Mouse (Mus musculus) Patski (cell line): ENCODE measurements around the gene 2810006K23Rik. TPM values are rescaled to one million over a fixed set of nuclear protein-coding genes. Genes with fewer than 3 reads are reported as not detected.
"Not testable (repeated sequence)": the region's sequence is repeated elsewhere in the genome, so short reads cannot be mapped to it uniquely, and the experiment has no call there.

ENCODE experiments used
- ATAC-seq: fragments of 100-300 bp; one replicate; pipeline ENCODE4 v1.8.0; 2021
- CTCF ChIA-PET: fragments of 350-600 bp; sonication (Branson Sonifier 250); formaldehyde crosslinking; loops from one replicate; lab custom pipeline; 2022; ENCODE audit warnings: inconsistent platforms; lab: Charles Lee
- POLR2A ChIA-PET: fragments of 350-600 bp; sonication (Branson Sonifier 250); formaldehyde crosslinking; loops from one replicate; lab custom pipeline; 2022; ENCODE audit warnings: antibody characterized with exemption, inconsistent platforms; lab: Charles Lee
- DNase-seq: peaks from one replicate; pipeline ENCODE4 v3.0.0-alpha.2; 2011; ENCODE audit warnings: low read depth, low spot score
- H3K27me3 ChIP-seq: fragments of 371-371 bp; one replicate; pipeline ENCODE4 v1.5.1; 2021
- CTCF ChIP-seq: fragments of 100-300 bp; IDR thresholded peaks from one replicate; pipeline ENCODE4 v1.5.1; 2021
- in situ Hi-C: fragments of 300-500 bp; cut with MboI; formaldehyde crosslinking; loops from 3 replicates; pipeline ENCODE4 v1.11.1; 2018; ENCODE audit warnings: low pct_unique_long_range_greater_than_20kb, mixed read lengths
- polyA plus RNA-seq: library from polyadenylated mRNA; unstranded; gene quantifications from one replicate; pipeline ENCODE4 v1.2.3, GENCODE M21; 2021

The 2810006K23Rik gene
- polyA plus RNA-seq = 17.0 TPM

GRCm38 (mm10) chr5:124327510-124328364, at the start of gene 2810006K23Rik, which contains the start of gene Mphosph9:
Gene 2810006K23Rik (plus strand): TSS chr5:124328089.
Gene Mphosph9 (minus strand): TSS chr5:124327972.
- in situ Hi-C loops = no loop called here
- peak; percentile 99 for DNase-seq
- ChIA-PET CTCF (interaction anchor here (0.8 to 1.2 kb wide), 2 partner anchors 8 to 28 kb away, joined by 3 read pairs; no protein-coding TSS in a partner anchor), POLR2A (interaction anchor here (0.7 to 1.7 kb wide), 5 partner anchors 11 to 32 kb away, joined by 3 to 7 read pairs (median 4); no protein-coding TSS in a partner anchor)
- peak; percentile 86 for ATAC-seq
- no peak for TF ChIP-seq CTCF
- no peaks in the 10 kb centered on the region for H3K27me3 ChIP-seq

DNA sequence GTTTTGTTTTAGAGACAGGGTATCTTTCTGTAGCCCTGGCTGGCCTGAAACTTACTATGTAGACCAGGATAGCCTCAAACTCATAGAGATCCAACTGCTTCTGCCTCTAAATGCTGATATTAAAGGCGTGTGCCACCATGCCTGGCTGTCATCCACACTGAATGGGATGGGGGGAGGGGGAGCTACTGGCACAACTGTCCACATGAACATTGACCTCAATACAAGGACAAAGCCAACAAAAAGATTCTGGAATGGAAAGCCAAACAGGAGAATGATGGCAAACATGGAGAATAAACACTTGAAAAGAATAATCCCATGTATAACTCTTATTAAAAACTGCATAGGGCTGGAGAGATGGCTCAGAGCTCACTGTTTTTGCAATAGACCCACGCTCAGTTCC, 45.0 kb upstream of the 2810006K23Rik start:
- no peaks in the 10 kb centered on the region for H3K27me3 ChIP-seq
- DNase-seq = no peak
- ChIA-PET CTCF (interaction anchor here (0.9 to 1.1 kb wide), 2 partner anchors 18 to 119 kb away, joined by 5 read pairs; no protein-coding TSS in a partner anchor), POLR2A (interaction anchor here (0.6 kb wide), 1 partner anchor 77 kb away, joined by 5 read pairs; no protein-coding TSS in a partner anchor)
- in situ Hi-C loops = no loop called here
- no peak for TF ChIP-seq CTCF
- no peak for ATAC-seq

- in situ Hi-C loops = no loop called here
- DNase-seq = no peak
- POLR2A ChIA-PET = interaction anchor here (1.0 kb wide), 1 partner anchor 121 kb away, joined by 3 read pairs; no protein-coding TSS in a partner anchor
- H3K27me3 ChIP-seq = no peaks in the 10 kb centered on the region
- no peak for ATAC-seq
- peak; percentile 55 for TF ChIP-seq CTCF
- CTCF ChIA-PET = interaction anchor here (0.9 to 4.3 kb wide), 2 partner anchors 9 to 15 kb away, joined by 3 to 14 read pairs; no protein-coding TSS in a partner anchor
Observed at GRCm38 (mm10) chr5:124284330-124284729, 43.6 kb upstream of the 2810006K23Rik start.

DNA sequence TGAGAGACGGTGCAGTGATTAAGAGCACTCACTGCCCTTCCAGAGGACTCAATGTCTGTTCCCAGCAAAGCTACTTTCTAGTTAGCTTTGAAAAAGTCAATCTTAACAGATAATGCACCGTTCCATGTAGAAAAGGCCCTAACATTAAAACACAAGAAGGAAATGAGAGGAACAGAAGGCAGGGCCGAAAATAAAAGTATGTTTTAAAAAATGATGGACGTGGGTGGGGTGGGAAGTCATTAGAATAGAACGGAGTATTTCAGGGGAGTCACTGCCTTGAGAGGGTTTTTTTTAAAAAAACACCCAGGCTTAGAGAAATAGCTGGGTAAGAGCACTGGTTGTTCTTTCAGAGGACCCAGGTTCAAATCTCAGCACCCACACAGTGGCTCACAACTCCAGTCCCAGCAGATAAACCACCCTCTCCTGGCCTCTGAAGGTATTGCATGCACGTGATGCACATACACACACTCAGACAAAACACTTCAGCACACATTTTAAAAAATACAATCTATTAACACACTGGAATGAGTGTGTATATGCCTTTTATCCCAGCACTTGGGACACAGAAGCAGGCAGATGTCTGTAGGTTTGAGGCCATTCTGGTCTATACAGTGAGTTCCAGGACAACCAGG, 40.2 kb upstream of the 2810006K23Rik start:
- POLR2A ChIA-PET = interaction anchor here (0.6 kb wide), 1 partner anchor 36 kb away, joined by 6 read pairs; no protein-coding TSS in a partner anchor
- DNase-seq (no peak), ATAC-seq (no peak)
- TF ChIP-seq CTCF = peak; percentile 38
- CTCF ChIA-PET = interaction anchor here (2.5 to 4.3 kb wide), 2 partner anchors 8 to 12 kb away, joined by 7 to 14 read pairs; no protein-coding TSS in a partner anchor
- in situ Hi-C loops = no loop called here
- no peaks in the 10 kb centered on the region for H3K27me3 ChIP-seq

- TF ChIP-seq CTCF = no peak
- ATAC-seq (no peak), DNase-seq (no peak)
- in situ Hi-C loops = no loop called here
- CTCF ChIA-PET = no interaction called here
- no peaks in the 10 kb centered on the region for H3K27me3 ChIP-seq
- POLR2A ChIA-PET = interaction anchor here (1.1 kb wide), 1 partner anchor 13 kb away, joined by 3 read pairs; no protein-coding TSS in a partner anchor
Observed at GRCm38 (mm10) chr5:124290216-124290615, 37.7 kb upstream of the 2810006K23Rik start.

DNA sequence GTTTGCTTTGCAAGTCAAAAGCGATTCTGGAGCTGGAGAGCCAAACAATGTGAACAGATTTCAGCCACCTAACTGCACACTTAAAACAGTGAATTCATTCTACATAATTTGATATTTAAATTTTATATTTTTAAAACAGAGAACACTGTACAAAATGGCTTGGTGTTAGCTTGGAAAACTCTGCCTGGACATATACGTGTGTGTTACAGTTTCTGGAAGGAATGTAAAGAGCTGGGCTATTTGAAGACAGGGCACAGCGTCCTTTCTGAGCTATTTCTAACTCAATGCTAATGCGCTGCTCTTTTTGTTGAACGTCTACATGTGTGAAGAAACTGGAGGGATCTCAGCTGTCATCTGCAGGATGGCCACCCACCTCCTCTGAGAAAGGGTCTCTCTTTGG, 33.9 kb upstream of the 2810006K23Rik start:
- CTCF ChIA-PET = interaction anchor here (1.2 to 1.8 kb wide), 2 partner anchors 9 to 131 kb away, joined by 3 to 6 read pairs; no protein-coding TSS in a partner anchor
- no peak for TF ChIP-seq CTCF
- in situ Hi-C loops = no loop called here
- POLR2A ChIA-PET = interaction anchor here (0.8 kb wide), 1 partner anchor 8 kb away, joined by 4 read pairs; no protein-coding TSS in a partner anchor
- DNase-seq = no peak
- no peaks in the 10 kb centered on the region for H3K27me3 ChIP-seq
- ATAC-seq = no peak

- POLR2A ChIA-PET = no interaction called here
- TF ChIP-seq CTCF = no peak
- no peak for DNase-seq
- CTCF ChIA-PET = interaction anchor here (1.1 to 1.4 kb wide), 3 partner anchors 10 to 185 kb away, joined by 3 to 7 read pairs (median 4); no protein-coding TSS in a partner anchor
- ATAC-seq = no peak
- H3K27me3 ChIP-seq = no peaks in the 10 kb centered on the region
- in situ Hi-C loops = no loop called here
Observed at GRCm38 (mm10) chr5:124296475-124296874, 31.4 kb upstream of the 2810006K23Rik start.

DNA sequence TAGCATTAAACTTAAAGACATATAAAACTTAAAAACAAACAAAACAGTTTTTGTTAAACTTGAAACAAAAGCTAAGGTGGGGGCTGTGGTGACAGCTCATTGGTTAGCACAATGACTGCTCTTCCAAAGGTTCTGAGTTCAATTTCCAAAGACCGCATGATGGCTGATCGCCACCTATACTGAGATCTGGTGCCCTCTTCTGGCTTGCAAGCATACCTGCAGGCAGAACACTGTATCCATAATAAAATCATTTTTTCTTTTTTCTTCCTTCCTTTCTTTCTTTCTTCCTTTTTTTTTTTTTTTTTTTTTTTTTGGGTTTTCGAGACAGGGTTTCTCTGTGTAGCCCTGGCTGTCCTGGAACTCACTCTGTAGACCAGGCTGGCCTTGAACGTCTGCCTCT, 28.6 kb upstream of the 2810006K23Rik start:
- DNase-seq, ATAC-seq, in situ Hi-C loops, H3K27me3 ChIP-seq: not testable (repeated sequence)
- POLR2A ChIA-PET = interaction anchor here (0.8 kb wide), 1 partner anchor 21 kb away, joined by 3 read pairs; no protein-coding TSS in a partner anchor
- CTCF ChIA-PET = interaction anchor here (0.7 to 2.8 kb wide), 7 partner anchors 9 to 137 kb away, joined by 3 to 14 read pairs (median 3); partner anchors contain the start of genes 2810006K23Rik and Mphosph9
- TF ChIP-seq CTCF = peak; percentile 76

GRCm38 (mm10) chr5:124300132-124300531, 27.8 kb upstream of the 2810006K23Rik start:
- no peaks in the 10 kb centered on the region for H3K27me3 ChIP-seq
- in situ Hi-C loops = no loop called here
- CTCF ChIA-PET = interaction anchor here (1.0 to 2.8 kb wide), 5 partner anchors 14 to 155 kb away, joined by 3 to 14 read pairs (median 5); partner anchors contain the start of genes 2810006K23Rik and Mphosph9
- no peak for TF ChIP-seq CTCF
- ATAC-seq (no peak), DNase-seq (no peak)
- POLR2A ChIA-PET = no interaction called here

DNA sequence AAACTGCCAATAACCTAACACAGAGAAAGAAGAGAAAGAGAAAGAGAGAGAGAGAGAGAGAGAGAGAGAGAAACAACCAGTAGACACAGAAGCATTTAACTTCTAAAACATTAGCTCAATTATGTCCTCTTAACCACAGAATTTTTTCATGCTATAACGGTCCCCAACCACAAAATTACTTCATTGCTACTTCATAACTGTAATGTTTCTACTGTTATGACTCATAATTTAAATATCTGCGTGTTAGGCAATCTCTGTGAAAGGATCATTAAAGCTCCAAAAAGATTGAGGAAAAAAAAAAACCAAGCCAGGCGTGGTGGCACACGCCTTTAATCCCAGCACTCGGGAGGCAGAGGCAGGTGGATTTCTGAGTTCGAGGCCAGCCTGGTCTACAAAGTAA, 25.0 kb upstream of the 2810006K23Rik start:
- peak; percentile 19 for DNase-seq
- POLR2A ChIA-PET = interaction anchor here (0.7 kb wide), 1 partner anchor 122 kb away, joined by 3 read pairs; no protein-coding TSS in a partner anchor
- ATAC-seq, in situ Hi-C loops, H3K27me3 ChIP-seq: not testable (repeated sequence)
- CTCF ChIA-PET = interaction anchor here (1.0 to 1.2 kb wide), 2 partner anchors 9 to 19 kb away, joined by 3 to 4 read pairs; no protein-coding TSS in a partner anchor
